14 mouse cellular contexts compared by ENCODE assay signal in genomic region chr2:156594987-156595490, GRCm38 (mm10).
"Had no signal": no experiment of that assay in that cellular context is flagged by ENCODE, and none has a peak within 500 bp of the region (broad histone marks: within the 10 kb centered on the region; RNA-seq: fewer than 3 reads in every experiment).

No protein-coding gene starts in this region.

- H3K9me3 ChIP-seq: liver, embryonic 12.5 days; midbrain, embryonic 10.5 days had no signal

- H3K27ac ChIP-seq: liver, embryonic 12.5 days; midbrain, embryonic 10.5 days; stomach, postnatal 0 days had no signal

- H3K4me3 ChIP-seq: liver, embryonic 12.5 days; midbrain, embryonic 10.5 days; myocyte had no signal

- H3K36me3 ChIP-seq: liver, embryonic 12.5 days; midbrain, embryonic 10.5 days had no signal

- ATAC-seq: liver, embryonic 12.5 days had no signal

- H3K9ac ChIP-seq: liver, embryonic 12.5 days; lung, embryonic 14.5 days had no signal

- H3K4me1 ChIP-seq: liver, embryonic 12.5 days; midbrain, embryonic 10.5 days had no signal

- H3K27me3 ChIP-seq: liver, embryonic 12.5 days had no signal

- DNase-seq: kidney, adult 8-10 months; kidney, postnatal 25 days; left cerebral cortex, postnatal 4 days; lung, embryonic 14.5 days; lung, postnatal 10 days; lung, postnatal 4 days; midbrain, embryonic 14.5 days; right cerebral cortex, adult 18-20 months; right cerebral cortex, postnatal 25 days; thymus, postnatal 4 days had no signal

- H3K4me2 ChIP-seq: liver, embryonic 12.5 days; lung, embryonic 14.5 days had no signal
